Mouse (Mus musculus): Measurements from ENCODE around the gene Palm.
"Not testable (repeated sequence)": the region's sequence is repeated elsewhere in the genome, so short reads cannot be mapped to it uniquely, and the experiment has no call there.

Palm gene

DNA sequence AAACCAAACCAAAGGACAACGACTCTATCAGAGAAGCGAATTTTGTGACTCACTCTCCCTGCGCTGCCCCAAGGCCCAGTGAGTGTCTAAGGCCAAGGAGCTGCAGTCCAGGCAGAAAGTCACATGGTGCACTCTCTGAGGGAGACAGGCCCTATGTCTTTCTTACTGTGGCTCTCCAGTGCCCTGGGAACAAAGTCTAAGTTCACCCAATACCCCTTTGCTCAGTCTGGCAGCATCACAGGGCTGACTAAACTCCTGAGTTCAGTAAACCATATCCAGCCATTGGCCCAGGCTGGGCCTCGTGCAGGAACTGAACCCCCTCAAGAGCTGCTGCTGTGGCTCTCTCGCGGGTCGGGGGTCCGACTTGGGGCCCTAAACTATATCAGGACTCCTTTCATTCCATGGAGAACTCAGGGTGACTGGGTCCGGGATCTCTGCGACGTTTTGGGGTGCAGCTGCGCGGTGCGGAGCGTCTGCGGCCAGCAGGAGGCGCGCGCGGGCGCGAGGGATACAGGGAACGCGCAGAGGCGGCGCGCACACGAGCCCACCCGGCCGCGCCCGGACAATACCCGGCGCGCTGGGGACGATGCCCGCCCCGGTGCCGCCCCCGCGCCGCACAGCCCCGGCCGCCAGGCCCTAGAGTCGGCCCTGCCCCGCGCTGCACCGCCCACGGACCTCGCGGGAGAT lies at the start of gene Palm:
Palm (plus strand) TSS at position 522 of the 687 bp plus-strand sequence.
- in situ Hi-C loops (cut with MboI; ENCODE audit: unreplicated experiment in 2 of 2), result no loop called here

DNA sequence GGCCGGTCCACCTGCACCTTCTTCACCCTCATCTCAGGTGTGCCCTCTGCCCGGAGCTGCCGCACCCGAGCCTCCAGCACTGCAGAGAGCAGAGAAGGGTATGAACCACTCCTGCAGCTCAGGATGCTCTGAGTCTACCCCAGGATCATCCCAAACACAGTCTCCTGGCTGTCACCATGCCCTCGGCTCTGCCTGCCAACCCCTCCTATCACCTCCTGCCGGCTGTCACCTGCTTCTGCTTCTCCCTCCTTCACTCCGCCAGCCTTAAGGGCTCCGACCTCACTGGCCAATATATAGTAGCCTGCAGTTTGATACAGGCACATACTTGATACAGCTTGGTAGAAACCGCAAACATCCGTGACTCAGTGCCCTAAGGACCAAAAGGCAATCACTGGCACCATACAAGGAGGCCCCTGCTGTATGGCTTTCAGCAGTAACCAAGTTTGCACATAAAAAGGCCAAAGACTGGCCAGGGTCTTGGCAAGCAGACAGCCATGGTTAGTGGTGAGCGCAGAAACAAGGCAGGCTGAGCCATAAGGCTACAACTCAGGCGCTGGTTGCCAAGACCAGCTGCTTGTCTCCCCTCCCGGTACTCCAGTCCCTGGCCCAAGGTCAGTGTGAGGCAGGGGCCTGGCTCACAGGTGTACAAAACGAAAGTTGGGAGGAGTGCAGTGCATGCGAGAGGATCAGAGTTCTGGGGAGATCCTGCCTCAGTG lies 49.6 kb upstream of the Palm start:
- in situ Hi-C loops (cut with MboI; ENCODE audit: unreplicated experiment in 2 of 2), result no loop called here

DNA sequence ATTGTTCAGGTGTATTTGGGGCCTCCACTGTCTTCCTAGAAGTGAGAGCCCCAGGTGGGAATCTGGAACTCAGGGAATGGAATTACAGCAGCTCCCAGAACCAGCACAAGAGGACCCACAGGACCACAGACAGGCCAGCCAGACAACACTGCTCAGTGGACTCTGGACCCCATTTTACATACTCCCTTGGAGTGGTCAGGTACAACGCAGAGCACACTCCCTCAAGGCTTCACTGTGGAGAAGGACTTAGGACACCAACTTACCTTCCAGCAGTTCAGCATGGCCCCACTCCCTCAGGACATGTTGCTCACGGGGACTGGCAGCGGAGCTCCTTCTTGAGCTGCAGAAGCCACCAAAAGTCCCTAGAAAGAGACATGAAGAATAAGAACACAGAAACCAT lies 48.0 kb upstream of the Palm start:
- in situ Hi-C loops (cut with MboI; ENCODE audit: unreplicated experiment in 2 of 2), result no loop called here

DNA sequence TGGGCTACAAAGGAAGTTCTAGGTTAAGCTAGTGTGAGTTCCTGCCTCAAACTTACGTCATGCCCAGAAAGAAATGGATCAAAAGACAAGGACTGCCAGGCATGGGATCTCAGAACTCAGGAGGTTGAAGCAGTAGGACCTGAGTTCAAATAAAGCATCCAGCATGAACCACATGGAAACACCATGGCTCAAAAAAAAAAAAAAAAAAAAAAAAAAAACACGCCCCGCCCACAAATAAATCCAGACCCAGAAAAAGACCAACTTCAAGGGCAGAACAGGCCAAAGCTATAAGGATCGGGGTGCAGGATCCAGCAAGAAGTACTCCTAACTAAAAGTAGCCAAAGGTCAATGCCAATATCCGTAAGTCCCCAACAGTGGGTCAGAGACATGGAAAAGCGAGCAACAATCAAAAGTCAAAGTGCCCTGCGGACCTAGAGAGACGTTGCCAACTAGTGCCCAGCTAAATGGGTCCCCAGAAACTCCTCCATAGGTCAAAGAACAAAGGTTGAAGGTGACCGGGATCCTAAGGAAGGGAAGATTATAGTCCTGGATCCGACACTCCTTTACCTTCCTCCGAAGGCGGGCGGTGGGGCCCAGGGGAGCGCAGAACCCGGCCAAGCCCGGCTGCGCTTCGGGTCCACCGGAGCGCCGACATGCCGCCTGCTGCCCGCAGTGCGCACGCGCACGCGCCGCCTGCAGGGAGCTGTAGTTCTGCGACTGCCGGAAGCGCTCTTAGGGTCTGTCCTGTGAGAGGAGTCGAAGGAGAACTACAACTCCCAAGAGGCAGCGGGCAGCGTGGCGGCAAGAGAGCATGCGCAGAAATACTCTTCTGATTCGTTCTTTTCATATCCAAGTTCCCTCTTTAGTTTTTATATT lies 47.2 kb upstream of the Palm start, which contains the start of gene Polrmt:
Polrmt (minus strand) TSS at position 684 of the 876 bp plus-strand sequence.
- in situ Hi-C loops (cut with MboI; ENCODE audit: unreplicated experiment in 2 of 2), result no loop called here

DNA sequence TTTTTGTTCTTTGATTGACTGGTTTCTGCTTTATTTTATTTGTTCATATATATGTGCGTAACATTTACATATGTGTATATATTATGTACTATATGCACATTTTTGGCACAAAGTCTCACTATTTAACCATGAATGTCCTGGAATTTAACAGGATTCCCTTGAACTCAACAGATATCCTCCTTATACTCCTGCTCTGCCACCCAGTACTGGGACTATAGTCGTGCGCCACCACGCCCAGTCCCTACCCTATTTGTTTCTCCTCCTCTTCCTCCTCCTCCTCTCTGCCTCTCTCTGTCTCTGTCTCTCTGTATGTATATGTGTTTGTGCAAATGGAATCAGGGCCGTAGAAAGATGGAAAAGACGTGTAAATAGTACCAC lies 46.6 kb upstream of the Palm start:
- in situ Hi-C loops (cut with MboI; ENCODE audit: unreplicated experiment in 2 of 2), result no loop called here

DNA sequence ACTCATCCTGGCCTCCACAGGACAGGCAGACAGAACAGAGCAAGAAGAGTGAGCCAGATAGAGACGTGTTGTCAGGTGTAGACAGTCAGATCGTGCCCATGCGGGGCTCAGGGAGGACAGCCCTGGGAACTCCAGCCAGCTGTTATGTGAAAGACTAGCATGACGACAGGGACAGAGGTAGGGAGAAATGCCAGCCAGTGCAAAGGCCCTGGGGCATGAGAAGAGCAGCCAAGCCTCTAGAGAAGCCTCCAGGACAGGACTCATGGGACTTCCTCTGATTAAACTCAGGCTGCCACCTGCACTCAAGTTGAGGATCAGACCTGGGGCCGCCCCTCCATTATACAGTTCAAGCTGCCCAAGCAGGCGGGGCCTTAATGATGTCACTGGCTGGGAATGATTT lies 44.9 kb upstream of the Palm start:
- in situ Hi-C loops (cut with MboI; ENCODE audit: unreplicated experiment in 2 of 2), result no loop called here

DNA sequence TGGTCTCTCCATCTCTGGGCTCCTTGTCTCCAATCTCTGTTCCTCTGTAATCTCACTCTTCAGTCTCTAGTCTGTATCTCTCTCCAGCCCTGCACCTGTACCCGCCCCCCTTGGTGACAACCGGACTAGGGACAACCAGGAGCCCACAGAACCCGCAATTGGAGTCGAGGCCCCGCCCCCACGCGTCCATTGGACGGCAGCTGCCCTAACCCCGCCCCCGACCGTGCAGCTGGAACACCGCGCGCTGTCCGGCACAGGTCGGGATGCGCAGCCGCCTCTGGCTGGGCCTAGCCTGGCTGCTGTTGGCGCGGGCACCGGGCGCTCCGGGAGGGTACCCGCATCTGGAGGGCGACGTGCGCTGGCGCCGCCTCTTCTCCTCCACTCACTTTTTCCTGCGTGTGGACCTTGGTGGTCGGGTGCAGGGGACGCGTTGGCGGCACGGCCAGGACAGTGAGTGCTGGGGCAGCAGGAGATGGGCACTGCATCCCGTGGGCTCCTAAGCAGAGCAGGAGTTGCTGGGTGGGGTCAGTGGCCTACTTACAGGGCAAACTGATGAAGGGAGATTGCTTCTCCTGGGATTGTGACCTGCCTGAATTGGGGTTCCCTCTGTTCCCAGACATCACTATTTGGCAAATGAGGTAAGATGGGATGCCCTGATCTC lies 38.4 kb upstream of the Palm start, which contains the start of gene Fgf22:
Fgf22 (plus strand) TSS at position 221 of the 661 bp plus-strand sequence.
- in situ Hi-C loops (cut with MboI; ENCODE audit: unreplicated experiment in 2 of 2), result no loop called here

DNA sequence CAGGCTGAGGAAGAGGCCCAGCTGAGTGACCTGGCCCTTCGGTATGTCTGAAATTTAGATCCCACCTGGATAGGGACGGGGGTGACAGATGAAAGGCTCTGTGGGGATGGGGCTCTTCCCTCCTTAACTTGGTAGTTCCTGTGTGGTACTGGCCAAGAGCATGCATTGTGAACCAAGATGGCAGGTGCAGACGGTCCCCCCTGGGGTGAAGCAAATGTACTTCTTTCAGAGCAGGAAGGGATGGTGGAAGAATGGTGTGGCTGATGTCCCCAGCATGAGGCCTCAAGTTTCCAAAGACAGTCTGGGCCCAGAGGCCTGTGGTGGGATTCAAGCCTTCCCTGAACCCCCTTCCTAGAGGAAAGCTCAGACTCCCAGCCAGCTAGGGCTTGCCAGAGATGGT lies 37.5 kb upstream of the Palm start:
- in situ Hi-C loops (cut with MboI; ENCODE audit: unreplicated experiment in 2 of 2), result no loop called here

DNA sequence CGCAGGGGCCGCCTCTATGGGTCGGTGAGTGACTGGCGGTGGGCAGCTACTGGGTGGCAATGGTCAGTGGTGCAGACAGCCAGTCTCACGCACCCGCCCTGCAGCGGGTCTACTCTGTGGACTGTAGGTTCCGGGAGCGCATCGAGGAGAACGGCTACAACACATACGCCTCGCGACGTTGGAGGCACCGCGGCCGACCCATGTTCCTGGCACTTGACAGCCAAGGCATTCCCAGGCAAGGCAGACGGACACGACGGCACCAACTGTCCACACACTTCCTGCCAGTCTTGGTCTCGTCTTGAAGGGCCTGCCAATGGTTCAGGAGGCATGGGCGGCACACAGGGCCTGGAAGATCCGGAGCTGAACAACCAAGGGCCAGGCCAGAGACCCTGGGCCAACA lies 36.7 kb upstream of the Palm start:
- in situ Hi-C loops (cut with MboI; ENCODE audit: unreplicated experiment in 2 of 2), result no loop called here

DNA sequence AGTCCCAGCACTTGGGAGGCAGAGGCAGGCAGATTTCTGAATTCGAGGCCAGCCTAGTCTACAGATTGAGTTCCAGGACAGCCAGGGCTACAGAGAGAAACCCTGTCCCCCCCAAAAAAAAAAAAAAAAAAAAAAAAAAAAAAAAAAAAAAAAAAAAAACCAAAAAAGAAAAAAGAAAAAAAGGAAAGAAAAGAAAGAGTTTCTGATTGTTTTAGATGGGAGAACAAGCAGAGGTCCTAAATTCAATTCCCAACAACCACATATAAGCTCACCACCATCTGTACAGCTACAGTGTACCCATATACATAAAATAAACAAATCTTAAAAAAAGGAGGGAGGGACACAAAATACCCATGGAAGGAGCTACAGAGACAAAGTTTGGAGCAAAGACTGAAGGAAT lies 33.7 kb upstream of the Palm start:
- in situ Hi-C loops (cut with MboI; ENCODE audit: unreplicated experiment in 2 of 2), result not testable (repeated sequence)

DNA sequence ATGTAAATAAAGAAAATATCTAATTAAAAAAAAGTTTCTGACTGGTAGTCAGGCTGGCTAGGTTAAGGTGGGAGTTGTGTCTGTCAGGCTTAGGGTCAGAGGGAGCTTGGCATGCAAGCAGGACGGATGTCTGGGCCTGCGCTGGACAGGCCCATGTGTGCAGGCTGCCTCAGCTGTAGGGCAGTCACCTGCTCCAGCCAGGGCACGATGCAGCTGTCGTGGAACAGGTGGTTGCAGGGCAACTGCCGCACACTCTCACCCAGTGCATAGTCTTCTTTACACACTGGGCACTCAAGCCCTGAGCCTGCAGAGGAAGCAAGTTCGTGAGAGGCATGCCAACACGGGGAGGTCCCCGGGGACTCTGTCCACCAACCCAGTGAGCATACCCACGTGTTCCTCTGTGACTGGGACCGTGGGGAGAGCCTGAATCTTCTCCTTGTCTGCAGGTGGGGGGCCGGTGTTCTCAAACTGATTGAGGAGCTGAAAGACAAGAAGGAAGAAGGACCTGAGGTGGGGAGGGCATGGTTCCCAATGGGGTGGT lies 32.7 kb upstream of the Palm start:
- in situ Hi-C loops (cut with MboI; ENCODE audit: unreplicated experiment in 2 of 2), result no loop called here

DNA sequence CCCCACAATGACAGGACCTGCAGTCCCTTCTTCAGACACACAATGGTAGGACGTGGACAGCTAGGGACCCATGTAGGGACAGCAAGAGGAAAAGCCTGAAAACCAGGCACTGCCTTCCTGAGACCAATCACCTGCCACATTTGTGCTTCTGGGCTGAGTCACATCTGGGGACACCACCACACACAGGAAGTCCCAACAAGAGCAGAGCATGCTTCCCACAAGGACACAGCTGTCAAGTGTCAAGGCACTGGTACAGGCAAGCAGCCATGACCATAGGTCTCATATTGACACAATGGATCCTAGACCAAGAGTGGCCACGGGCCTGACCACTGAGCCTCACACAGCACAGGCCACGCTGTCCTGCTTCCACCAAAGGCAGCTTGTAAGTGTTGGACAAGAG lies 30.5 kb upstream of the Palm start:
- in situ Hi-C loops (cut with MboI; ENCODE audit: unreplicated experiment in 2 of 2), result no loop called here

DNA sequence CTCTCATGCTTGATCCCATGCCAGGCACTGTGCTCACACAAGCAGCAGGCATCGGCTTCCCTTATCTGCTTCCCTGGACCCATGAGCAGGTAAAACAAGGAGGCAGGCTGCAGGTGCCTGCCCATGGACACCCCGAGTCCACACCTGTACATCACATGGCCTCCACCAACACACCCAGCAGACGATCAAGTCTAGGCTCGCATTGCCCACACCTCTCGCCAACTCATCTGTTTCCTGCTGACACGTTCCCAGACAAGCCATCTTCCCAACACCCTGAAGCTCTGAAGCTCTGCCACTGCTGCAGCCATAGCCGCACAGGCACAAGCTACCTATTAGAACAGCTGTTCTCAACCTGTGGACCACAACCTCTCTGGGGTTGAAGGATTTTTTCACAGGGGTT lies 29.1 kb upstream of the Palm start:
- in situ Hi-C loops (cut with MboI; ENCODE audit: unreplicated experiment in 2 of 2), result no loop called here

DNA sequence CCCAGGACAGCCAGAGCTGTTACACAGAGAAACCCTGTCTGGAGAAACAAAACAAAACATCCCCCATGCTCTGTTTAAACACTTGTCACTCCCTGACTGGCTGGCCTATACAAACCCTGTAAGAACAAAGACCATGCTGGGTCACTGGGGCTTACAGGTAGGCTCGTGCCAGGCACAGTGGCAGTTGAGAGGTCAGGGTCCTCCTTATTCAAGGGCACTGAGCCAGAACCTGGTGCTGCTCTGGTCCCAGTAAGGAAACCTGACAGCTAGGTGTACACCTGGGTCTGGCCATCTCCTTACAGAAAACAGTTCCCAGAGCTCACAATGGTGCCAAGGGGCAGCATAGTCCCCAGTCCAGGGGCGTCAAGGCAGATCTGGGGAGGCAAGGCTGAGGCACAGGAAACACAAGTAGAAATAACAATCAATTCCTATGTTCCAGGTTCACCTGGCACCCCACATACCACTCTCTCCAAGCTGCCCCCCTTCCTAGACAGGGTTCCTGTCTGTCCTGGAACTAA lies 28.1 kb upstream of the Palm start:
- in situ Hi-C loops (cut with MboI; ENCODE audit: unreplicated experiment in 2 of 2), result no loop called here

DNA sequence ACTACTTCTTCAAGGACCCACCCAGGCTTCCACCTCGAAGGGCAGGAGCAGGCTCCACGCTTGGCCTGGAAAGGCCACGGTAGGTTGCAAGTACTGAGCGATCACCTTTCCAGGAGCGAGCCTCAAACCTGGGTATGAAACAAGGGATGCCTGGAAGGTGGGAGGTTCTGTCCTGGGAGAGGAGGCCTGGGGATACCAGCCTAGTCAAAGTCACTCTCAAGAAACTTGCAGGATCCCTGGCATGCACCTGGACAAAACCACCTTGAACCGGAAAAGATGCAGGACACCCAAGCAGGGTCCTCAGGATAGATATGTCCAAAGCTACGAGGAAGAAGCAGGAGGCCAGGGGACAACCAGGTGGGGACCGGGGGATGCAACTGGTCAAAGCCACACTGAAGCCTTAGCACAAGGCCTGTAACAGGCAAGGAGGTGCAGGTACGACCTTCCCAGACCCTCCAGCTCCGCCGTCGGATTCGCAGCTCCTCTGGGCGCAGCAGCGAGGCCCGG lies 27.3 kb upstream of the Palm start:
- in situ Hi-C loops (cut with MboI; ENCODE audit: unreplicated experiment in 2 of 2), result no loop called here

DNA sequence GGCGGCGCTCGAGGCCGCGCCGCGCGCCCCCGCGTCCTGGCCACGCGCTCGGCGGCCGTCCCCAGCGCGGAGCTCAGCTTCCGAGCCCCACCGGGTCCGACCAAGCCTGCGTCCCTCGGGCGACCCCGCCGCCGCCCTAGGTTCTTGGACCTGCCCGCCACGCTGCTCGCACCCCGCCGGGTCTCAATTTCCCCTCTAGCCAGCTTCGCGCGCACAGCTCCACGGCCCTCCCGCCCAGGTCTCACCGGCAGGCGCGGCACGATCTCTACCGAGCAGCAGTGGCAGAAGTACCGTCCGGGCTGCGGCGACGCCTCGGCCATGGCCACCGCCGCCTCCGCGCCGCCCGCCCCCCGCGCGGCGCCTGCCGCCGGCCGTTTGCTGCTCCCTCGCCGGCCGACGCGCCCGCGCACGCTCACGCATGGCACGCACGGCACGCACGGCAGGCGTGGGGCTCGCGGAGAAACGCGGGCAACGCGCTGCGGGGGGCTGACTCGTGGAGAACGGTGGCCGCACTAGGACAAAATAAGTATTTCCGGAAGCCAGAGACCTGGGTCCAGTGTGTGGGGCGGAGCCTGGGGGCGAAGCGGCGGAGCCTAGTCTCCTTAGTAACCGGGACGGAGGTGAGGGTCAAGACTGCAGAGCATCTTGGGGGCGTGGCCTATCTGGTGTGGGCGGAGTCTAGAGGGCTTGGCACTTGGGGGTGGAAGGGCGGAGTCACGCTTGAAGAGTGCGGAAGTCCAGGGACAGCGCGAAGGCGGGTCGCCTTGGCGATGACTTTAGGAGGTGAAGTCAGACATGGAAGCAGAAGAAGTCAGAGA lies 26.7 kb upstream of the Palm start, which contains the start of gene Rnf126:
Rnf126 (minus strand) TSS at position 445 of the 818 bp plus-strand sequence.
- in situ Hi-C loops (cut with MboI; ENCODE audit: unreplicated experiment in 2 of 2), result no loop called here

DNA sequence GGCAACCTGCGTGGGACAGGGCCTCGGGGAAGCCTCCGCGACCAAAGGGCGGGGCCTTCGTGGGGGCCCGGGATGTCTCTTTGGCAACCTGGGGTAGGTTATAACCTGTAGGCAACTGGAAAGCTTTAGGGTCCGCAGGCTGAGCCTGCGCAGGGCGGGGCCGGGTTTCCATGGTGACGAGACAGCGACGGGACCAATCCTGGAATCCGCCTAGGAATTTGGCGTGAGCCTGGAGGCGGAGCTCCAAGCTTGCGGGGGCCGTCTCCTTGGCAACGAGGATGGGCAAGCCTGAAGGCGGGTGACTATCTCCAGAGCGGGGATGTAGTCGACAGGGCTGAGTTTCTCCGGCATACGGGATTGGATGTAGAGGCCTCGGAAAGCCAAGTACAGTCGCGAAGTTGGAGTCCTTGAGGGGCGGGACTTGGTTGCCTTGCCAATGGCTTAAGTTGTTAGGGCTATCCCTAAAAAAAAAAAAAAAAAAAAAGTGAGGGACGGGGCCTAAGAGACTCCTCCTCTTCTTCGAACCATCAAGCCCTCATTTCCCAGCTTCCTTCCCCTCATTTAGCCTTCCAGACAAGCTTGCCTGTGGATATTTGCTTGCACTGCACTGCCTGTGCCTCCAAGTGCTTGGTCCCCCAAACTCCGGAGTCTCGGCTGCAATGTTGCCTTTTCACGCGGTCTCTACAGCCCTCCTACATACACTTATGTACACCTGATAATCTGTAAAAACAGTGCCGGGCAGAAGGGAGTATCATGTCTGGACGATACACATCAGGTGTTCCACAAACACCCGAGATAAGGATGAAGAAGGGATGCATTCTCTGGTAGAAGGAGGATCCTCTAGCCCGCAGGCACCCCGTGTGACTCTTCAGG lies 25.8 kb upstream of the Palm start:
- in situ Hi-C loops (cut with MboI; ENCODE audit: unreplicated experiment in 2 of 2), result no loop called here

DNA sequence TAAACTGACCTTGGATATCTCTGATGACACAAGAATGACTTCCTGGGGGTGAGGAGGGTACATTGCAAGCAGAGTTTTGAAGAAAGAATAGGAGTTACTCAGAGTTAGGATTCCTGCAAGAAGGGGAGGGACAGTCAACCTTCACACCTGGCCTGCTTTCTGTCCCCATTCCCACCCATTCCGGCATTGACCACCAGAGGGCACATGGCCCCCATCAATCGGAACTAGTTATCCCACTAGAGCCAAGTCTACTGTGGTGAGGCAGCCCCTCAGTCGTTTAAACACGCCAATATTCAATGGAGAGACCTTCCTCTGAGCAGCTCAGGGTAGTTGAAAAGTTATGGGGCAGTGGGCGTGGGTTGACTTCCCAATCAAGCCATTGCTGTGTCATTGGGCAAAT lies 25.0 kb upstream of the Palm start:
- in situ Hi-C loops (cut with MboI; ENCODE audit: unreplicated experiment in 2 of 2), result no loop called here
